Mouse (Mus musculus): ENCODE measurements at regions not wholly inside any gene's neighbourhood (a gene's known extent, or its start where the extent isn't known, plus 50 kb on each side); places are given as distances from the start of the nearest gene placed in this dataset.
A peak's percentile ranks its signal among the peaks of the same experiment; 100 is the strongest.

DNA sequence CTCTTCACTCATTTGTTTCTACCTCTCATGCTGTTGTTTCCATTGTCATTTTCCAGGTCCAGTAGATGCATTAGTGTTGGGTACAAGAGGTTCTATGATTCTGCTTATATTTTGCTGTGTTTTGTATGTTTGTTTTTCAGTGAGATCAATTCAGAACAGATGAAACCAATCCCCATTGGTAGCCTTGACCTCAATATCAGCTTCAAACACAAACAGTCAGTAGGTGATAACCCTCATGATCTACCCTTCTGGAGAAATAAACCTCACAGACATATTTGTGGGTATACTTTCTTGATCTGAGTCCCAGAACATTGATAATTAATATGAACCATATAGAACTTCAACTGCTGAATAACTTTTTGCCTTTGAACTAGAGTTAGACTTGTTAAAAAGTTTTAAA lies 969.3 kb upstream of the Lrrc6 start:
- no peak for DNase-seq (ENCODE audit: low spot score in 2 of 2)

DNA sequence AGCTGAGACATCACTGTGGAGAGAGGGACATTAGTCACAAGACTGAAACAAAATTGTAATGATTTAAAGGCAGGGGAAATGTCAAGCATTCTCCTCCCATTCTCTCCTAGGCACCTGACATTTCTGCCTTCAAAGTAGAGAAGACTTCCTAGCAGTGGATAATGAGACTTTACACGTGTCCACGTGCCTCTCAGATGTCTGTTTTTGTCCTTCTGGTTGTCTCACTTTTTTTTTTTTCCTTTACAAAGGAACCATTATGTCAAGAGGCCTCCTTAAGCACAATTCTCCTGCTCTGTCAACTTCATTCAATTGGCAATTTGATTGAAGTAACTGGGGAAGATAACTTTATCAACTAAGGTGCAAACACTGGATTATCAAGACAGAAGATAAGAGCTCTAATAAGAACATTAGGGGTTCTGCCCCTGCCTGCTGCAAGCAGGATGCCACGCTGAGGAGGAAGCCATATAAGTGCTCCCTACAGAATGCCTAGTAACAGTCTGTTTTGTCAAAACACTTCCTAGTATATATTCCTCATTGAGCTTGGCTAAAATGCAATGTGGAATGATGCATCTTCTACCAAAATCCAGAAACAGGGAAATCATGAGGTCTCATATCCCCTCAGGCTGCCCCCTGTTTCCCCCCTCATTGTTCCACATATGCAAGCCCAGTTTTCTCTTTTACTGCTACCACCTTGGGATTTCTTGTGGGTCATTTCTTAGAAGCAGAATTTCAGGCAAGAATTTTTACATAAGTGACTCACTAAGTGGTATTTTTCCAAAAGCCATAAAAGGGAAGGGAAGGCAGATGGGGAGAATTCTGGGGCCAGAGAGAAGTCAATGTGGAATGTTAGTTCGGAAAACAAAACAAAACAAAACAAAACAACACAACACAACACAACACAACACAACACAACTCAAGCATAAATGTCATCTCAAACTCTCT lies 967.0 kb upstream of the Lrrc6 start:
- no peak for DNase-seq (ENCODE audit: low spot score in 2 of 2)

DNA sequence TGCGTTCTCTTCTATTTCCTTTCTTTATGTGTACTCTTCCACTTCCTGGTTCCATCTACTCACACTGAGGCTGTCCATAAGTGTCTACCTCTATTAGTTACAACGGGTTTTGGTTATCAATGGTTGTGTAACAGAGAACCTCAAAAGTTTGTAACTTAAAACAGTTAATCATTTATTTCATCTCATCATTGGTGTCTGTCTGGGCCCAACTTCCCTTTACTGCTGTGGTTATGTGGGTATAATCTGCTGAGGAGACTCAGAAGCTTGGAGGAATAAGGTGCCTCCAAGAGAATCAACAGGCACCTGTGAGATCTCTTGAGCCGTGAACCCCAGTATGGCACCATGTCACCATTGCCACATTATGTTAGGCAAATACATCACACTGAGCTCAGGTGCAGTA lies 962.2 kb upstream of the Lrrc6 start:
- DNase-seq (ENCODE audit: low spot score in 2 of 2) = no peak

- no peak for DNase-seq (ENCODE audit: low spot score in 2 of 2)
Measured at GRCm38 (mm10) chr15:67460384-67460783, 959.7 kb upstream of the Lrrc6 start.

GRCm38 (mm10) chr15:67434284-67434683 lies 933.6 kb upstream of the Lrrc6 start:
- DNase-seq (ENCODE audit: low spot score in 2 of 2) = peak; percentile 47 to 58

- DNase-seq (ENCODE audit: low spot score in 2 of 2) = no peak
Measured at GRCm38 (mm10) chr15:67423922-67424321, 923.2 kb upstream of the Lrrc6 start.

- DNase-seq (ENCODE audit: low spot score in 2 of 2) = no peak
Measured at GRCm38 (mm10) chr15:67422277-67422953, 921.7 kb upstream of the Lrrc6 start.

DNA sequence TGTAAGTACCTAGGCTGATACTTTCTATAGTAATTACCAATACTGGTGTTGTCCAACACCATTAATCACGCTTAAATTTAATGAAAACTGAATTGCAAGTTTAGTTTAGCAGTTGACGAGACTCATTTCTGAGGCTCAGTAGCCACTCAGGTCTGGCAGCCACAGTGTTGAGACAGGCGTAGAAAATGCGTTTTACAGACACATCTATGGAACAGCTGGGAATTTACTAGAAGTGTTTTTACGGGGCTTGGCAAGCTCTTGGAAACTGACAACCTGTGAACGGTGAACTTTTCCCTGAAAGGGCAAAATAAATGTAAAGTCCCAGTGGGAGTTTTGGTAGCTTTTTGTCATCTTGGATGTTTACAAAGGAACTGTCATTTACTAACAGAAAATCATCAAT lies 920.1 kb upstream of the Lrrc6 start:
- no peak for DNase-seq (ENCODE audit: low spot score in 2 of 2)

- DNase-seq (ENCODE audit: low spot score in 2 of 2) = no peak
Measured at GRCm38 (mm10) chr15:67419733-67420132, 919.0 kb upstream of the Lrrc6 start.

- DNase-seq (ENCODE audit: low spot score in 2 of 2) = no peak
Measured at GRCm38 (mm10) chr15:67417742-67418163, 917.0 kb upstream of the Lrrc6 start.

- no peak for DNase-seq (ENCODE audit: low spot score in 2 of 2)
Measured at GRCm38 (mm10) chr15:67415840-67416239, 915.1 kb upstream of the Lrrc6 start.

DNA sequence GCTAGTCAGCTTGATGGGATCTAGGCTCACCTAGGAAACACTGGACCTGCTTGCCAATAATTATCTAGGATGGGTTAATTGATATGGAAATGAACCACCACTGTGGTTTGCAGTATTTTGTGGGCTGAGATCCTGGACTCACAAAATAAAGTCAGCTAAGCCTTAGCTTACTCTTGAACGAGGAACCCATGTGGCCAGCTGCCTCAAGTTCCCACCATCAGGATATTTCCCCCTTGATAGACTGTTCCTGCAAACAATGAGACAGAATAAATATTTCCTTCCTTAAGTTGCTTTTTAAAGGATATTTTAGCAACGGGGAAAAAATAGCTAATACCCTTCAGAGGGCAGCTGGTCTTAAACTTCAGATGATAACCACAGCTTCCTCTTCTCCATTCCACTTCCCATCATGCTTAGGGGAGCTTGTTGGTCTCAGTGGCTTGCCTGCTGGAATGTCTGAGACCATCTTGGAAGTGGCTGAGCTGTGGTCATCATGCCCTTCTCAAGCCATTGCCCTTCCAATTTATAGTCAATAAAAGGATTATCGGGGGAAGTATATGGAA lies 913.7 kb upstream of the Lrrc6 start:
- no peak for DNase-seq (ENCODE audit: low spot score in 2 of 2)

DNA sequence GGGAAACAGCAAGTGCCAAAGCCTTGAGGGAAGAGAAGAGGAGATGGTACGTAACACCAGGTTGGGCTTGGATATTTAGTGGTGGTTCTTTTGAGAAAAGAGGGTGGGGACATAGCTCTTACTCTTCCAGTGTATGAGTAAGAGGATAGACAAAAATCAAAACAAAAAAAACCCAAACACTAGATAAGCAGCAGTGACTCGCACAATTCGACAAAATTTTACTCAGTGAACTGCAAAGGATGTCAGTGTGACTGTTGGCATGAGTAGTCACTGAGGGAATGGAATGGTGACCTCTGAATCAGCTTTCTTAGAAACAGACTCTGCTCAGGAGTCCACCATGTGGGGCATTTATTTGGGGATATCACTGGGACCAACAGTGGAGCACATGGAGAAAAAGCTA lies 912.9 kb upstream of the Lrrc6 start:
- DNase-seq (ENCODE audit: low spot score in 2 of 2) = no peak

- no peak for DNase-seq (ENCODE audit: low spot score in 2 of 2)
Measured at GRCm38 (mm10) chr15:67412394-67412793, 911.7 kb upstream of the Lrrc6 start.

GRCm38 (mm10) chr15:67411657-67412056 lies 910.9 kb upstream of the Lrrc6 start:
- no peak for DNase-seq (ENCODE audit: low spot score in 2 of 2)

DNA sequence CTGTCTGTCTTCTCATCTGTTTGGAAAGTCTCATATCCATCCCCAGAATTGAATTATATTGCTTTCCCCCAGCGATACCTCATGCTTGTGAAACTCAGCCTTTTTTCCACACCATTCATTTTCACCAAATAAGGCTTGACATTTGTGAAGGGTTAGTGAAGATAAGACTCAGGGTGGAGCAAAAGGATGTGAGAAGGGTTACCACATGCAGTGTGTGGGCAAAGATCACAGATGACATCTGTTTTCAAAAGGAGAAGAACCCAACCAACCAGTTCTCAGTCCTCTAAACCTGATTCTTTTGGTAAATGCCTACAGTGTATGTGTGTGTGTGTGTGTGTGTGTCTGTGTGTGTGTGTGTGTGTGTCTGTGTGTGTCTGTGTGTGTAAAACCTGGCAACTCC lies 909.3 kb upstream of the Lrrc6 start:
- no peak for DNase-seq (ENCODE audit: low spot score in 2 of 2)

DNA sequence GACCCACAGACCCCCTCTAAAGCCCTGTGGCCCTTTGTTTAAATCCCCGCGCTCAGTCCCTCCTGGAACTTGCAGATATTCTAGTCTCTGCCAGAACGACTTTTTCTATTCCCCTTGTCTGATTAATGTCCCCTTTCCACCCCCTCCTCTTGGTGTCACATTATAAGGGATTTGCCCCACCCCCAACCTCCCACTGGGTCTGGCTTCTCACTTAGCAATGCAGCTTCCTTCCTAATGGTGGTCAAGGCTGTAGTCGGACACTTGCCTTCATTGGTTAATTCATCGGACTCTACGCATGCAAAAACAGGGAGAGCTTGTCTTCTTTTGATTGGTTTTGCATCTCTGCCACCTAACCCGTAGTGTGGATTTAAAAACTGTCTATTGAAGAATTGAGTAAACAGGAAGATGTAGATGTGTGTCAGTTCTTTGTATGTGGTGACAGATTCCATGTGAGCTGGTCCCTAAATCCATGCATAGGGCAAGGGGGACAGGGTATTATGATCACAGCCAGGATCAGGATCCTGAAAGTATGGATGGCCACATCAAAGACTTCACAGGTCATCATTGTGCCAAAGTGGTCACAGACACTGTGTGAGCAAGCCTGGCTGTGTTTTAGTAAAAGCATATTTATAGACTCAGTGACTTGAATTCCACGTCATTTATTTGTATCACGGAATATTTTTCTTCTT lies 908.3 kb upstream of the Lrrc6 start:
- no peak for DNase-seq (ENCODE audit: low spot score in 2 of 2)

DNA sequence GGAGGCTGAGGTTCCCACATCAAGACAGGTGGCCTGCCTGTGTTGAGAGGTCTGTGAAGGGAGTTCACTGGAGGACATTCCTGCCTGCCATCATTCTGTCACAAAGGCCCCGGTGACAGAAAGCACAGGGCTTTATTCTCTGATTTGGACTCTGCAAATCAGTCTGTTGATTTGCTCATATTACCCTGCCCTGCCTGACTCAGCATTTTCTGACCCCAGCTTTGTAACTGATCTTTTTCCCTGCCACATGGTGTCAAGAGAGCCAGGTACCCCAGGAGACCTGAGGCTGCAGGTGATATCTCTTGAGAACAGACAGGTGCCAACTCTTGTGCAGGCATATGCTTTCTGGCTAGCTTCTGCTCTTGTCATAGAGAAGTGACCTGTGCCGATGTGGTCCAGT lies 906.5 kb upstream of the Lrrc6 start:
- no peak for DNase-seq (ENCODE audit: low spot score in 2 of 2)

DNA sequence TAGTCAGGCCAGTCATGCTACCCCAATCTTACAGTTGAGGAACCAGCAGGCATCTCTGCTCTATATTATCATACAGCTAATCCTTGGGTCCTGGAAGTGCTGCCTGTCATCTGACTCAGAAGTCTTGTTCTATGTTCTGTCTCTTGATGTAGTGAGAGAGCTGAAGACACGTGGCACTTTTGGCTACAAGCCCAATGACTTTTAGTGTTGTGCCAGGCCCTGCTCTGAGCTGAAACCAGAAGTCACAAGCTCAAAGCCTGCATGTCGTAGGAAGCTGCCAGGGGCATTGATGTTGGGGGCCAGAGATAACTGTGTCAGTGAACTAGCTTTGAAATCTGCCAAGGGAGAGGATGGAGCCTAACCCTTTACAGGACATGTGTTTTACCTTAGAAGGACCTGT lies 904.8 kb upstream of the Lrrc6 start:
- no peak for DNase-seq (ENCODE audit: low spot score in 2 of 2)

DNA sequence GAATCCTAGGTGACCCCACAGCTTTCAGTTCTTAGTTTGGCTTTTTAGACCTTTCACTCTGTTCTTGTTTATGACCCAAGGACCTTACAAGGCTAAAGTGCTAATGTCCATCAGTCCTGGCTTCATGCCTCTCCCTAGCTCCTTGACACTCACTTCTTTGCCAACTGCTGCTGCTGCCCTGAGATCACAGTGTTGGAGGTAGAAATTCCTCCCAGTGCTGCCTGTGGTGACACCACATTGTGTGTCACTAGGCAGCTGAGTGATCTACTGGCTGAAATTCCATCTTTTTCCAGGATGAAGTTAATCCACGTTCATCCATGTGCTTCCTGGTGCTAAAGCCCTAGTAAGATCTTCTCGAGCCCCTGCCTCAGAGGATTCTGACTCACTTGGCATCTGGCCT lies 904.3 kb upstream of the Lrrc6 start:
- DNase-seq (ENCODE audit: low spot score in 2 of 2) = no peak

- DNase-seq (ENCODE audit: low spot score in 2 of 2) = no peak
Measured at GRCm38 (mm10) chr15:67402310-67402709, 901.6 kb upstream of the Lrrc6 start.

- DNase-seq (ENCODE audit: low spot score in 2 of 2) = no peak
Measured at GRCm38 (mm10) chr15:67397269-67397668, 896.6 kb upstream of the Lrrc6 start.
